Mouse (Mus musculus): ENCODE results near the gene Plpp1. TPM values are rescaled to one million over a fixed set of nuclear protein-coding genes. Genes with fewer than 3 reads are reported as not detected.
A peak's percentile ranks its signal among the peaks of the same experiment; 100 is the strongest.

Plpp1 gene
- polyA plus RNA-seq, 1 experiment from 2014 or later, result 46.9 TPM

DNA sequence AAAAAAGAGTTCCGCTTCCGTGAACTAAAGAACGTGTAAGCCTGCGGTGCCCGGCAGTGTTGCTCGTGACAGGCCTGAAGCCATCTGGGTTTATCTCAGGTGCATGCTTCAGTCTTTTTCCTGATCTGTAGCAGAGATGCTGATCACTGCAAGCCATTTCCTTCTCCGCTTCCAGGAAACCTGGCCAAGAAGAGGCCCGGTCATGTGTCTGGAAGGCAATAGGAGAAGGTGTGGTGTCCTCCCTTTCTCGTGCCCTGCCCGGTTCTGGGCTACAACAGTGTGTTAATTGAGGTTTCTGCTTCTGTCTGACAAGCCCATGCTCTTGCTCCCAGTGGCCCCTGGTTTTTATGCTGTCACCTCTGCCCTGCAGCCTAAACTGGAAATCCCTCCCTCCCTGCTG lies 24.7 kb upstream of the Plpp1 start:
- H3K36me3 ChIP-seq, result no peaks in the 10 kb centered on the region
- no peaks in the 10 kb centered on the region for H3K27me3 ChIP-seq
- 86% methylated on average over 10 of the region's 10 CpGs for WGBS
- H3K27ac ChIP-seq, result no peak overlapping the region
- peaks cover 10% of the 10 kb centered on the region for H3K4me1 ChIP-seq
- no peak for ATAC-seq (ENCODE audit: insufficient number of reproducible peaks, insufficient read depth, low FRiP score, low TSS enrichment, low read depth)
- H3K4me2 ChIP-seq, result no peak overlapping the region
- no peaks in the 10 kb centered on the region for H3K9me3 ChIP-seq
- H3K9ac ChIP-seq, result no peak overlapping the region
- no peak overlapping the region for H3K4me3 ChIP-seq

DNA sequence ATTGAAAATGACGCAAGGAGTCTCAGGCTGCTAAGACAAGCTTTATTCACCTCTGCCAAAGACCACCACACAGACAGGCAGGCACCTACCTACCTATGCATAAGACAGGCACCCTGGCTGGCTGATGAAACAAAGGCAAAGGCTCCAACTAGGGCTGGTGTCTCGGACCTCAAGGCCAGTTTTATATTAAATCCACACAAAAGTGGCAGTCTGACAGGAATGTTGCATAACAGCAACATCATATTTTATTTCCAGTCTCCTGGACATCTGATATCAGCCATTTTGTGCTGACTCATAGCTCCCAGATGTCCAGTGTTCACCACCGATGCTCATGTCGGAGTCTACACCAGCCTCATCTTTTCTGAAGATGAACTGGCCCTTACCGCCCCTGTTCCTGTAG lies 22.2 kb upstream of the Plpp1 start:
- H3K4me1 ChIP-seq, result no peaks in the 10 kb centered on the region
- no peak overlapping the region for H3K27ac ChIP-seq
- no peak overlapping the region for H3K4me2 ChIP-seq
- H3K27me3 ChIP-seq, result no peaks in the 10 kb centered on the region
- no peaks in the 10 kb centered on the region for H3K36me3 ChIP-seq
- no peaks in the 10 kb centered on the region for H3K9me3 ChIP-seq
- H3K9ac ChIP-seq, result no peak overlapping the region
- 87% methylated on average over 5 of the region's 5 CpGs for WGBS
- H3K4me3 ChIP-seq, result no peak overlapping the region
- no peak for ATAC-seq (ENCODE audit: insufficient number of reproducible peaks, insufficient read depth, low FRiP score, low TSS enrichment, low read depth)

- WGBS, result 43% methylated on average over 7 of the region's 7 CpGs
- Histone ChIP-seq H3K27ac (peak overlapping the region; percentile 71), H3K36me3 (no peaks in the 10 kb centered on the region), H3K9ac (no peak overlapping the region), H3K27me3 (no peaks in the 10 kb centered on the region), H3K4me1 (peaks cover 10% of the 10 kb centered on the region; the same call in 1 of the 2 replicates), H3K4me2 (no peak overlapping the region), H3K4me3 (no peak overlapping the region), H3K9me3 (no peaks in the 10 kb centered on the region)
- ATAC-seq (ENCODE audit: insufficient number of reproducible peaks, insufficient read depth, low FRiP score, low TSS enrichment, low read depth), result no peak
These were observed 15.3 kb upstream of the Plpp1 start for GRCm38 (mm10) chr13:112785305-112785704.

- no peaks in the 10 kb centered on the region for H3K36me3 ChIP-seq
These were observed 14.4 kb upstream of the Plpp1 start for GRCm38 (mm10) chr13:112786142-112786541.

DNA sequence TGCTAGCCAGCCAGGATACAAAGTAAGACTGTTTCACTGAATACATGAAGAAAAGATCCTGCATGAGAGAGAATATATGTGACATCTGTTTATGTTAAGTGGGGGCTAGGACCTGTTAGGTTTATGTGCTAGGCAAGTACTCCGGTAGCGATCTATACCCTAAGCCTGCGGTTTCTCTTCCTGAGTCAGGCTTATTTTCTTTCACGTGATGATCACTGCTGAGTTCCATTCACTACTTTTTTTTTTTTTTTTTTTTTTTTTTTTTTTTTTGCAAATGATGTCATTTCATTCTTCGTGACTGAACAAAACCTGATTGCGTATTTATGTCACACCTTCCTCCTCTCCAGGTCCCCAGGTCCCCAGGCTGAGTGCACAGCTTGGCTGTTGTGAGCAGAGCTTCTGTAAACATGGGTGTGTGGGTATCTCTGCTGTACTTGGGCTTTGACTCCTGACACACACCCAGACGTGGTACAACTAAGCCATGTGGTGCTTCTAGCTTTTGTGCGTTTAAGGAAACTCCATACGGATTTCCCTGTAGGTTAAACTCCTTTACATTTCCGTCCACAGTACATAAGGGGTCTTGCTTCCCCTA lies 13.6 kb upstream of the Plpp1 start:
- H3K4me1 ChIP-seq, result peaks cover 10% of the 10 kb centered on the region; the same call in 1 of the 2 replicates
- H3K4me3 ChIP-seq, result no peak overlapping the region
- WGBS, result 78% methylated on average over 10 of the region's 10 CpGs
- no peak overlapping the region for H3K4me2 ChIP-seq
- H3K36me3 ChIP-seq, result no peaks in the 10 kb centered on the region
- H3K27ac ChIP-seq, result no peak overlapping the region
- no peaks in the 10 kb centered on the region for H3K9me3 ChIP-seq
- H3K27me3 ChIP-seq, result no peaks in the 10 kb centered on the region
- H3K9ac ChIP-seq, result no peak overlapping the region
- ATAC-seq (ENCODE audit: insufficient number of reproducible peaks, insufficient read depth, low FRiP score, low TSS enrichment, low read depth), result no peak

More at GRCm38 (mm10) chr13:112786142-112786541, 14.4 kb upstream of the Plpp1 start:
- no peak overlapping the region for H3K9ac ChIP-seq
- 70% methylated on average over 3 of the region's 3 CpGs for WGBS
- no peak overlapping the region for H3K4me3 ChIP-seq
- H3K4me1 ChIP-seq, result peaks cover 10% of the 10 kb centered on the region; the same call in 1 of the 2 replicates
- no peak overlapping the region for H3K4me2 ChIP-seq
- H3K9me3 ChIP-seq, result no peaks in the 10 kb centered on the region
- no peaks in the 10 kb centered on the region for H3K27me3 ChIP-seq
- ATAC-seq (ENCODE audit: insufficient number of reproducible peaks, insufficient read depth, low FRiP score, low TSS enrichment, low read depth), result no peak
- no peak overlapping the region for H3K27ac ChIP-seq

- no peaks in the 10 kb centered on the region; the same call in 1 of the 2 replicates for H3K4me1 ChIP-seq
- H3K9ac ChIP-seq, result no peak overlapping the region
- no peaks in the 10 kb centered on the region for H3K36me3 ChIP-seq
- H3K9me3 ChIP-seq, result no peaks in the 10 kb centered on the region
- H3K27me3 ChIP-seq, result no peaks in the 10 kb centered on the region
- H3K4me2 ChIP-seq, result no peak overlapping the region
- no peak overlapping the region for H3K4me3 ChIP-seq
- WGBS, result 76% methylated on average over 5 of the region's 5 CpGs
- ATAC-seq (ENCODE audit: insufficient number of reproducible peaks, insufficient read depth, low FRiP score, low TSS enrichment, low read depth), result no peak
- no peak overlapping the region for H3K27ac ChIP-seq
These were observed 9.8 kb upstream of the Plpp1 start for GRCm38 (mm10) chr13:112790774-112791173.

DNA sequence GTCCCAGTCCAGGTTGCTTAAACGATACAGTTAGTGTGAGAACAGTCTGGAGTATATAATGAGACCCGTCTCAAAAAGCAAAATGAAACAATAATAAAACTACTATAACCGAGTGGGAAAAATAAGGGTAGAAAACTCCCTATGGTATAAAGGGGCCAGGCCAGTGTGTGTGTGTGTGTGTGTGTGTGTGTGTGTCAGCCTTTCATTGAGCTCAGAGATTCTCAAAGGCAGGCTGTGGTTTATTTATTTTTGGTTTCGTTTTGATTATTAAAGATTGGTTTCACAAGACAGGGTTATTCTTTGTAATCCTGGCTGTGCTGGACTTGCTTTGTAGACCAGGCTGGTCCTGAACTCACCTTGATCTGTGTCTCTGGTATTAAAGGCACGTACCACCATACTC lies 8.7 kb upstream of the Plpp1 start:
- no peaks in the 10 kb centered on the region for H3K9me3 ChIP-seq
- WGBS, result 84% methylated on average over 5 of the region's 5 CpGs
- no peak for ATAC-seq (ENCODE audit: insufficient number of reproducible peaks, insufficient read depth, low FRiP score, low TSS enrichment, low read depth)
- H3K4me3 ChIP-seq, result no peak overlapping the region
- H3K36me3 ChIP-seq, result no peaks in the 10 kb centered on the region
- no peaks in the 10 kb centered on the region for H3K4me1 ChIP-seq
- no peak overlapping the region for H3K4me2 ChIP-seq
- no peaks in the 10 kb centered on the region for H3K27me3 ChIP-seq
- H3K27ac ChIP-seq, result no peak overlapping the region
- no peak overlapping the region for H3K9ac ChIP-seq

- Histone ChIP-seq H3K27me3 (no peaks in the 10 kb centered on the region), H3K4me1 (peaks cover 11% of the 10 kb centered on the region; the same call in 1 of the 2 replicates), H3K4me3 (no peak overlapping the region), H3K4me2 (no peak overlapping the region), H3K9me3 (no peaks in the 10 kb centered on the region), H3K27ac (no peak overlapping the region), H3K9ac (no peak overlapping the region), H3K36me3 (no peaks in the 10 kb centered on the region)
- ATAC-seq (ENCODE audit: insufficient number of reproducible peaks, insufficient read depth, low FRiP score, low TSS enrichment, low read depth), result no peak
- 90% methylated on average over 9 of the region's 9 CpGs for WGBS
These were observed 2.2 kb upstream of the Plpp1 start for GRCm38 (mm10) chr13:112798243-112798952.

GRCm38 (mm10) chr13:112798953-112799305 lies 1.7 kb upstream of the Plpp1 start:
- ATAC-seq (ENCODE audit: insufficient number of reproducible peaks, insufficient read depth, low FRiP score, low TSS enrichment, low read depth), result no peak
- H3K36me3 ChIP-seq, result no peaks in the 10 kb centered on the region
- 83% methylated on average over 9 of the region's 9 CpGs for WGBS

DNA sequence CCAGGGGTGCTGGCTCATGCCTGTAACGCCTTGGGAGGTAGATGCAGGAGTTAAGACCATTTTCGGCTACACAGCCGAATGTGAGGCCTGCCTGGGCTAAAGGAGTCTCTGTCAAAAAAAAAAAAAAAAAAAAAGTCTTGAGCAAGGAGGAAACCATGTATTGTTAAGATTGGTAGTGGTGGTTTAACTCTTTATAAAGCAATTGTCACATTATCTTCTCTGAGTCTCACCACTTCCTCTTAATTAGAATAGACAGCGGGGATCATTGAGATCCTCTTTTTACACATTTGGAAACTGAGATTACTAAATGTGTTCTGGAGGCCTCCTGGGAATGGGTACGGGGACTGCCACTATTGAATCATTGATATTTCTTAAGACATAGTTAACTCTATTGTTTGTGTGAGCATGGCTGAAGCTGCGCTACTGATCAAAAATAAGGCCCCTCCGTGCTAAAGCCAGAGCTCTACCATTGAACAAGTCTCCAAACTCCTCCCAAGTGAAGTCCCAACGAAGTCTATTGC lies 811 bp upstream of the Plpp1 start:
- Histone ChIP-seq H3K4me1 (peaks cover 15% of the 10 kb centered on the region), H3K27ac (no peak overlapping the region), H3K27me3 (no peaks in the 10 kb centered on the region), H3K9me3 (no peaks in the 10 kb centered on the region), H3K36me3 (no peaks in the 10 kb centered on the region), H3K9ac (no peak overlapping the region), H3K4me3 (peak overlapping the region; percentile 65), H3K4me2 (peak overlapping the region; percentile 70; the same call in 1 of the 2 replicates)
- no peak for ATAC-seq (ENCODE audit: insufficient number of reproducible peaks, insufficient read depth, low FRiP score, low TSS enrichment, low read depth)
- WGBS, result 77% methylated on average over 8 of the region's 8 CpGs

More at GRCm38 (mm10) chr13:112798953-112799305, 1.7 kb upstream of the Plpp1 start:
- Histone ChIP-seq H3K27ac (no peak overlapping the region), H3K9ac (no peak overlapping the region), H3K4me1 (peaks cover 15% of the 10 kb centered on the region), H3K27me3 (no peaks in the 10 kb centered on the region), H3K4me3 (no peak overlapping the region), H3K4me2 (no peak overlapping the region), H3K9me3 (no peaks in the 10 kb centered on the region)

DNA sequence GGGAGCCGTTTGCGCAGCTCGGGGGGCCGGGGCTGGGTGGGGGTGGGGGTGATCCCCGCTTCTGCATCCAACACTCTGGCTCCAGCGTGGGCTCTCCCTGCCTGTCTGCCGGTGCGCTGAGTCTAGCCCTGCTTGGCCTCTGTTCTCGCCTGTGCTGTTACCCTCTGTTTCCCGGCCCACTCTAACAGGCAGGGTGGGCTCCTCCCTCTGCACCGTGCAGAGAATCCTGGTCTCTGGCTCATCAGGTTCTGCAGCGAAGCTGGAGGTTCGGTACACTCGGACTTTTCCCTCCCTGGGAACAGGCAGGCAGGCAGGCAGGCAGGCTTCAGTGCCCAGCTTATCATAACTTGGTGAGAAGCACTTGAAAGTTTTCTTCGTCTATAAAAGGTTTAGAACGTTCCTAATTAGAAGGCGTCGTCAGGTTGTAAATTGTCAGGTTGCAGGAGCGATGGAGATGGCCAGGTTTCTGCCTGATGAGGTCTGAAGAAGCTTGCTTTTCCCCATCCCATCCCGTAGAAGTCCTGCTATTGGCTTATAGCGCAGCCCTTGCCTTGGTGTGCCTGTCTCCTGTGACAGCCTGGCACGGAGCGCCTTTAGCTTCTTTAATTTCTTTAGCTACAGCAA lies 901 bp downstream of the Plpp1 start:
- peaks cover 15% of the 10 kb centered on the region for H3K4me1 ChIP-seq
- under 1% methylated on average over 23 of the region's 23 CpGs for WGBS
- no peaks in the 10 kb centered on the region for H3K27me3 ChIP-seq
- no peaks in the 10 kb centered on the region for H3K9me3 ChIP-seq
- H3K27ac ChIP-seq, result peak overlapping the region; percentile 91
- peak overlapping the region; percentile 65 for H3K4me3 ChIP-seq
- peaks cover 14% of the 10 kb centered on the region for H3K36me3 ChIP-seq
- peak overlapping the region; percentile 70 for H3K4me2 ChIP-seq
- H3K9ac ChIP-seq, result peak overlapping the region; percentile 83
- peak; percentile 70 for ATAC-seq (ENCODE audit: insufficient number of reproducible peaks, insufficient read depth, low FRiP score, low TSS enrichment, low read depth)

All from embryonic facial prominence, embryonic 13.5 days (tissue).